Mouse (Mus musculus) CD4-positive, CD25-positive, alpha-beta regulatory T cell, adult 4 months (primary cell): ENCODE measurements at regions not wholly inside any gene's neighbourhood (a gene's known extent, or its start where the extent isn't known, plus 50 kb on each side); places are given as distances from the start of the nearest gene placed in this dataset.

Experiments used
- ATAC-seq: one replicate; pipeline ENCODE4 v1.8.0; 2017

DNA sequence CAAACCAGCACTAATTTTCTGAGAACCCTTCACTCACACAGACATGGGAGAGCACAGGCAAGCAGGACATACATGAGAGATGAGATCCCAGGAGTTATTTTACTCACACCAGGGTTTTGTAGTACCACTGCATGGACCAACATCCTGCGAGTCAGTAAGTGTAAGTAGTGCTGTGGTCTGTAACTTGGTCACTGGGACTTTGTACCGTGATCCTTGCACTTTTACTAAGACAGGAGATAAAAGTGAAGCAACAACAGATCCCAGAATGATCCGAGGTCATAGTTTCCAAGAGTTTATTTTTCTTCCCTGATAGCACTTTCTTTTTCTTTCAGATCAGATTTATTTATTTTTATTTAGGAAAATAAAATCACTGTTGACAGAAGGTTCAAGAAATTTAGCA is 54.1 kb upstream of the Mtap start:
- no peak for ATAC-seq

DNA sequence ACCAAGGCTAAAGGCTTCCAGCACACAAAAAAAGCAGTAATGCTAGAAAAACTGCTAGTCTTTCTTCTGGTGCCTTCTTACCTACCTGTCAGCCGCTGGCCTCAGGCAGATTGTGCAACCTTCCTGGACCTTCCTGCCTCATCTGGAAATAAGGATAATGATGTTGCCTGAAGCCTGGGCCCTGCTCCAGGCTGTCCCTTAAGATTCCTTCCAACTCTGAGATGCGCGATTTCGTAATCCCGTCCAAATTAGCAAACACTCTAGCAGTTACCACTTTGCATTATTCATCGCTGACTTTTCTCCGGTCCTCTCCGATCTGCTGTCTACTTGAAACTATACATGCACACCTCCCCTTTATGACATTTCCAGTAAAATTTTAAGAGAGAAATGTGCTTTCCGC is 58.4 kb upstream of the Mtap start:
- ATAC-seq, result no peak

DNA sequence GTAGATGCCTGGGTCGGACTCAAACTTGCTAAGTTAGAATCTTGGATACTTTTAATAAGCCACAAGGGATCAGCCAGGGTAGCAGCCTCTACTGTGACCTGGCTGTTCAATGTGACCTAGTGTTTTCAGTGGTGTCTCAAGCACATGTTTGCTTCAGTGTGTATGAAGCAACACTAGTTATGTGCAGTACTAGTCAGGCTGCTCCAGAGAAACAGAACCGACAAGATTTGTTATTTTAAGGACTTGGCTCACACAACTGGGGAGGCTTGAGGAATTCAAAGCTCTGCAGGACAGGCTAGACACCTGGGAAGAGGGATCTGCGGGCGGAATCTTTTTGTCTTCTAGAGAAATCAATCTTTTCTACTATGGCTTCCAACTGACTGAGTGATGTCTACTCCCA is 62.2 kb upstream of the Mtap start:
- no peak for ATAC-seq

DNA sequence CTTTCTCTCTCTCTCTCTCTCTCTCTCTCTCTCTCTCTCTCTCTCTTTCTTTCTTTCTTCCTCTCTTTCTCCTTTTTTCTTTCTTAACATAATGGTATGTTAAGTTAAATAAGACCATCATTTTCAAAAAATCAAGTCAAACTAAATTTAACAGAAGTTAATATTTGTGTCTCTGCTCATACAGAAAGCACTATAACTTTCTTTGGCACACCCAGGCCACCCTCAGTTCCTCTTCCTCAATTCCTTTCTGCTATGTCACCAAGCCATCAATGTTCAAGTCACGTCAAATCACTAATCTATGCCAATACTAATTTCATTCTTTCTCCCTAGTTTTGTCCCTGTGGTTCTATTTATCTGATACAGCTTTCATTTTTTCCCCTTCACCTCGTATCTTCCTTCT is 66.5 kb upstream of the Mtap start:
- no peak for ATAC-seq

DNA sequence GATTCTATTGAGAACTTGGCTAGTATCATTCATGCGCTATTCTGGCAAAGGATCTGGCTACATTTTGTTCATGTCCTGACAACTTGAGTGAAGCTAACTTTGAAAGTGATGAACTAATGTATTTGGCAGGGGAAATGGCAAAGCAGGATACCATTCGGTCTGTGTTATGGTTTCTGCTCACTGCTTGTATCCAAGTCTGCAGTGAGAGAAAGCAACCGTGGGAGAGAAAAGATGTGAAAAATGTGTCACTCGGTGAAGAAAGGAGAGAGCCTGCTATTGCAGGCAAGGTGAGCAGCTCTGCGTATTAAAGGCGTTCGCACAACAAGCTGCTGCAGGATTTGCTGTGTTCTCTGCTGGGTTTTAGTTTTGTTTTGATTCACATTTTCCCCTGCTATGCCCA is 72.5 kb upstream of the Mtap start:
- no peak for ATAC-seq

DNA sequence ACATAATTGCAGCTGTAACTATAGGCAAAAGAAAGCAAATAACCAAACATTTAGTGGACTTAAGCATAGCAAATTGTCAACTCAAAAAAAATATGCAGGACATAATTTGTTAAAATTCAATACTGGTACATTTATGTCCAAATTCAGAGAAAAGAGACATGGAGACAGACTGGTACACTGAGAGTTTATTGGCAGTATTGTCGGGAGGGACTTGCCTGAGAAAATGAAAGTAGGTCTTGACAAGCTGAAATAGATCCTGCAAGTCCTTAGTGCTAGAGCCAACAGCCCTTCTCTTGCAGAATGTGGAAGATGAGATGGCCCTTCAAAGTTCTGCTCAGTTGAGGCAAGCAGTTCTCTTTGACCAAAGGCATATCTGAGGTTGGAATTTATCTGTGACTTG is 74.5 kb upstream of the Mtap start:
- no peak for ATAC-seq

DNA sequence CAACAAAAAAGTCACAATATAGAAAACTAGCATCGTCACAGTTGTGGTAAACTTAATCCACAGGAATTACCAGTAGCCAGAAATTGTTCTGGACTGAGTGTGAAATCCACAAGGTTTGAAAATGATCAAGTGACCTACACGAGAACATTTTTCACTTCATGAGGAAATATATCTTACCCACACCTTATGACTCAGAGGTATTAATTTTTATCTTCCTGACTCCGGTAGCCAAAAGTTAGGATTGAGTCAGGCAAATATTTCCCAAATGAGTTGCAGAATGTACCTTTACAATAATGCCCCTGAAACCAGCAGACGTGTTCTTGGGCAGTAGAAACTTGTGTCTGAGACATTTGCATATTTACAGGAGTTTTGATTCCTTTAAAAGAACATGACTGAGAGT is 75.3 kb upstream of the Mtap start:
- ATAC-seq, result no peak

DNA sequence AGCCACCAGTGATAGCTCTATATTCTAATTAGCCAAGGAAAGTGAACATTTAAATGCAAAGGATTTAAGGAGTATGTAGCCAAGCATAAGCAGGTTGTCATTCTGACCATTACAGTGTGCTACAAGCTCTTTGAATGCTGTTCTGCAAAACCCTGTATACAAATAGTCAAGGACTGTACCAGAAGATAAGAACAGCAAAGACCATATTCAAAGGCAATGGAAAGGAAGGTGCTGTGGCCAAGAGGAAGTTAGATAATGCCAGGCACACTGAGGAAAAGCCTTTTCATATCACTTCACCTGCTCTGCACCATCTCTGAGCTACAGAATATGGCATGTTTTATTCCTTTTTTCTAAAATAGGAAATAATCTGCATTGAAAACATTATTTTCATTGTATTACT is 79.3 kb upstream of the Mtap start:
- ATAC-seq, result no peak

DNA sequence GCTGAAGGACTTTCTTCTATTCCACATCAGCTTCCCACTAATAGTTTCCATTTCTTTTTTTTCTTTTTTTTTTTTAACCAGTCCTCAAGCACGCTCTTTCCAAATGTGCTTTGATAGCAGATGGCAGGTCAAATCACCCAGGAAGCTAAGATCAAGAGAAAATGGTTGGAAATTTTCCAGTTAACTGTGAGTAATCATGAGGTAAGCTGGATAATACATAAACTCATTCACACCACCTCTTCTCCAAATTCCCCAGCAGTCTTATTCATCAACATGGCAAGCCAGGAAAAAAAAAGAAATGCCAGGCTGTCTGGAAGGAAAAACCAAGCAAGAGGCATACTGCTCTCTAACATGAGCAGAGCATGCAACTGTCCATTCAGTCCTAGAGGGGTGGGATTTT is 79.8 kb upstream of the Mtap start:
- no peak for ATAC-seq

DNA sequence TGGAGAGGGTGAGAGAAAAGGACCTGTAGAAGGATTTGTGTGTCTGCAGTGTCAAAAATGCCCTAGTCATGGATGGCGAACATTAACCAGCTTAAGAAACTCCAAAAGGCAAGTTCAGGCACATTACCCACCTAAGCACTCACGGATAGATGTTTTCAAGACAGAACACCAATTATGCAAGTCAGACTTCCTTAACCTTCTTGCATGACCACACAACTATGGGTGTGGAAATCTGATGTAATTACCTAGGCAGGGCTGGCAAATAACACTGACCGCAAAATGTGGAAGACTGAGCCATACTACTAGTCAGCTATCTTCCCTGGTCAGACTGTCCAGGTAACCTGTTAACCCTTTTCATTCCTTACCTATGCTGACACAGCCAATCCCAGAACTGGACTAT is 81.0 kb upstream of the Mtap start:
- no peak for ATAC-seq

DNA sequence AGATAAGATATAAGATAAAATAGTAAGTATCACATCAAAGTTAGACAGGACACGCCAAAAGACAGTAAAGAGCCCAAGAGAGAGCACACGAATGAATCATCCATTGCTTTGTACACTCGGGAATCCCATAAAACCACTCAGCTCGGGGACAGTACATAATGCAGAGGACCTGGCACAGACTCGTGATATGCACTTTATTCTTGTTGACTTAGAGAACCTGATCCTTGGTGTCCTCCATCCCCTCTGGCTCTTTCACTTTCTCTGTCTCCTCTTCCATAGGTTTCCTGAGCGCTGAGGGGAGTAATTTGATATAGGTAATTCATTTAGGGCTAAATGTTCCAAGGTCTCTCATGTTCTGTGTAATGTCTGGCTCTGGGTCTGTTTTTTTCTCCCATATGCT is 83.3 kb upstream of the Mtap start:
- no peak for ATAC-seq

DNA sequence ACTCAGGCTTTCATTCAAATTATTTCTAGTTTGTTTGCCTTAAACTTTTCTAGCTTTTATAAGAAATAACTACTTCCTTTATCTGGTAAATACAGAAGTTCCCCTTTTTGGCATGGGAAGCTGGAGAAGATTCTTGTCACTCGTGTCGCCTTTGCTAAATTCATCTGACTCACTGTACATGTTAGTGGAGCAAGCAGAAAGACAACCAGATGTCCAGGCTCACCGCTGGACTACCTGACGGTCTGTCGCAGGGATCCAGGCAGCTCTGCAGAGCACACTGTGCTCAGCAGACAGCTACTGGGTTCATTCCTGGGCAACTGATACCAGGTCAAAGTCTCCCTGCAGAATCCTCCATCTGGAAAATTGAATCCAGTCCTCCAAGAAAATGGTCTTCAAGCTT is 85.0 kb upstream of the Mtap start:
- ATAC-seq, result no peak

DNA sequence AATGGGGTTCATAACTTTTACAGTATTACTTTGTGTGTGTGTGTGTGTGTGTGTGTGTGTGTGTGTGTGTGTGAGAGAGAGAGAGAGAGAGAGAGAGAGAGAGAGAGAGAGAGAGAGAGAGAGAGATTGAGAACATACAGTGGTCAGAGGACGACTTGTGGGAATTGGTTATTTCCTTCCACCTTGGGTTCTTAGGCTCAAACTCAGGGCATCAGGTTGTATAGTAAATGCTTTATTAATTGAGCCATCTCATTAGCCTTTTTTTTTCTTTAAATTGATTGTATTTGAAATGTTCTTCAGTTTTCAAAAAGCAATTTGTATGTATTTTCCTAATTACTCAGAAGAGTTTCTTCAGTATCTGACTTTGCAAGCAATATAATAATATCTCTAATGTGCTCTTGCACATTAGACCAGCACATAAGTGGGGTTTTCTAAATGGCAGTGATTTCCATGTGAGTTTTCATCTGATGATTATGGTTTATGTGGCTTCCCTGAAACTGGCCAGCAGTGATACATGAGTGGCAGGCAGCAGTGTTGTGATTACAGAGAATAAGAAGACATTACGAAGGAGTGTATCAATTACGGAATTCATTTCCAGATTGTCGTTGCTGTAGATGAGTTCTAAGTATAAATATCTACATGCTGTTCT is 86.2 kb upstream of the Mtap start:
- ATAC-seq, result no peak

DNA sequence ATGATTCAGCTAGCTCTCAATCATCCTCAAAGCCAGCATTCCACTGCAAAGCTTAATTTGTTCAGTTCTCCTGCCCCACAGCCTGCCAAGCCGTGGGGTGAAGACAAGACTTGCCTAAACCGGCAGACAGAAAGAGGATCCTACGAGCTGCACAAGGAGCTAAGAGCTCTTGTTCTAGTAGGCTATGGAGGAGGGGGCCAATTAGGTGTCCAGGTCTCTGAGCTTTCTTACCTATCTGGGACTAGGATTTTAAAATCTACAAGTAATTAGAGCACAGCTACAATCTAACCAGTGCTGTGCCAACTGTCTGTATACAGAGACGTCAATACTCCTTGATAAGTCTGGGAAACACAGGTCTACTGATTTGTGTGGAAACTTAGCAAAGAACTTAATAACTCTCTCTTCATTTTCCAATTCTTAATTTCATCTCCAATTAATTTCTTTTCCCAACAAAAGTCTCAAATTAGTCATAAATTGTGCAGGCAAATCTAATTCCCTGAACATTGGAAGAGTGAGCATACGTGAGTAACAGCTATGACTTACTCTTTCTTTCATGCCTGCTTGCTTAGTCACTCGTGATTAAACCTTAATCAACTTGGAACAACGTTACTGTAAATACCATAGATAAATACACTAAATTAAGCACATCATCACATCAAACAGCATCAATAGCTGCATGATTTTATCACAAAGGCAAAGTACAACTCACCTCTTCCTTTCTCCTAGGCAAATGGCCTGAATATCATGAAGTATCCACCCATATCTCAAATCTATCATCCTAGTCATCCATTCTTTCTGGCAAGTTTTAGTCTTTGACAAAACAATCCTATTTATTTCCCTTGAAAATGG is 87.1 kb upstream of the Mtap start:
- no peak for ATAC-seq

DNA sequence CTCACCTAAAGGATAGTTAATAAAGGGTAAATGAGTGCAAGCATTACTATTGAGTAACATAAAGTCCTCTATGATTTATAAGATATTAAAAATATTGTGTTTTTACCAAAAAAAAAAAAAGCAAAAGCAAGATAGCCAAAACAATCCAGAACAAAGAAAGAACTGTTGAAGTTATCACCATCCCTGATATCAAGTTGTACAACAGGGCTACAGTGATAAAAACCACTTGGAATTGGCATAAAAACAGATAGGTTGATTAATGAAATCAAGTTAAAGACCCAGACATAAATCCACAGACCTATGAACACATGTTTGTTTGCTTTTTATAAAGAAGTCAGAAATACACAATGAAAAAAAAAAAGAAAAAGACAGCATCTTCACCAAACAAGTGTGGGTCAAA is 92.4 kb upstream of the Mtap start:
- ATAC-seq, result no peak

DNA sequence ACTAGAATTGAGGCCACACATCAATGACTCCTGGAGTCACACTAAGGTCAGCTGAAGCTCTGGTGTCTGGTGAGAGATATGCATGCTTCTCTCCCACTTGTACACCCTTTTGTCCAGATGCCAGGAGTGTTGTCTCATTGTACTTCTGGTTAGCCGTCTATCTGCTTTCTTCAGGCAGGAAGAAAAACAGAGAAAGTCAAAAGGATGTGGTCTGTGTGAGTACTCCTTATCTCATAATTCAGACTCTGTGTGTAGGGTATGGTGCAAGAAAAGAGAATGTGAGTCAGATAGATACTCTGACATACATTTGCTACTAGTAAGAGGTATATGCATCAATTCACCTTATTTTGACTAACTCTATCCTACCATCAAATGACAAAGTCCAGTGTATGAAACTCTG is 92.9 kb upstream of the Mtap start:
- ATAC-seq, result peak; percentile 89

DNA sequence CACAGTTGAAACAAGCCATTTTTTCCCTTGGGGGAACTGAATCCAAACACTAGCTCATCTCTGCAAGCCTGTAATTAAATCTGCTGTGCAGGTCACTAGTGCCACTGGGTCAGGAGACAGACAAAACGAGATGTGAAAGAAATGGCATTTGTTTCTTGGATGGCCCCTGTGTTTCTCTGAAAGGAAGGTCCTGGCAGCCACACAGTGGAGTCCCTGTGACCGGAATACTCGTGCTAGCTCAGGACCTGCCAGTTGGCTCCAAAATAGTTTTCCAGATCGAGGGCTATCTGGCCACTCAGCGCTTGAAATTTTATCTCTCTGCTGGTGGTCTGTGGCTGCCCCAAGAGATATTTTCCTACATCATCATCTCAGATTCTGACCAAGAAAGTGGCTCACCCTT is 96.1 kb upstream of the Mtap start:
- ATAC-seq, result no peak

DNA sequence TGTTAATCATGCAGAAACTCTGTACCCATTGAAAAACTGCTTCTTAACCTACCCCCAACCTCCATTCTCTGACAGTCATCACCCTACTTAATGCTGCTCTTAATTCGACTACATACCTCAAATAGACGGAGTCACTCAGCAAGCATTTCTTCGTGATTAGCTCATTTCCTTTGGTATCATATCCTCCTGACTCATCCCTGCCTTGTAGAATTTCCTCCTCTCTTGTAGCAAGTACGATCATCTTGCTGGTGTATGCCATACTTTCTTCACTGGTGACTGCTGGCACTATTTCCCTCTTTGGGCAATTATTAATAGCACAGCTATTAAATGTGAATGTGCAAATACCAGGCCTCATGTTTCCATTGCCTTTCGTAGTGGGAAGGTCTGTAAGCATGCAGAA is 98.0 kb upstream of the Mtap start:
- no peak for ATAC-seq

DNA sequence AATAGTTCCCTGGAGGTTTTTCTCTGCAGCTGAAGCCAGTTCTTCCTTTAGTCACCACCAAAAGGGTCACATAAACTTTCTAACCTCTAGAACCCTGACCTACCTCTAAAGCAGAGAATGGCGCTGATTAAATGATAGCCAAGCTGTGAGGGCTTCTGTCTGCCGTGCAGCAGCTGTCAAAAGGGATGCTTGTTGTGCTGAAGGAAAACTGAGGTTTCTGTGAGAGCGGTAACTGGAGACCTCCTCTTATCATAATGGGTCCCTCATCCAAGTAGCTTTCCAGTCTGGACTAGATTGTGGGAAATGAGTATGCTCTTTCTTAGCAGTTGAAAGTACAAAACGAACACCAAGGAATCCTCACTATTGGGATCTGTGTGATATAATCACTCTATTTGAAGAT is 98.8 kb upstream of the Mtap start:
- ATAC-seq, result no peak

DNA sequence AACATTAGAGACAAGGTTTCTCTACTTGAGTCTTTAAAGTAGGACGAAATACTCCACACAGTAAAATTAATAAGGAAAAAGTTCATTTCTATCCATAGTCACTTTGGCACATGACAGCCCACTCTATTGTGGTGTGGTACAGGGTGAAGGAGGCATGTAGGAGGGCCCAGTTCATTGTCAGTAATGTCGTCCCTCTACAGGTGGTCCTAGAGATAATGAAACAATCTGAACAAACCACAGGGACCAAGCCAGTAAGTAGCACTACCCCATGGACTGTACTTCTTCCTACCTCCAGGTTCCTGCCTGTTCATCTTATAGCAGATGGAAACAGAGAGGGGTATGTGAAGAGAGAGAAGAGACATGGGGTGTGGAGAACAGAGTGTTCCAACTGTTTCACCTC is 102.1 kb upstream of the Mtap start:
- no peak for ATAC-seq

DNA sequence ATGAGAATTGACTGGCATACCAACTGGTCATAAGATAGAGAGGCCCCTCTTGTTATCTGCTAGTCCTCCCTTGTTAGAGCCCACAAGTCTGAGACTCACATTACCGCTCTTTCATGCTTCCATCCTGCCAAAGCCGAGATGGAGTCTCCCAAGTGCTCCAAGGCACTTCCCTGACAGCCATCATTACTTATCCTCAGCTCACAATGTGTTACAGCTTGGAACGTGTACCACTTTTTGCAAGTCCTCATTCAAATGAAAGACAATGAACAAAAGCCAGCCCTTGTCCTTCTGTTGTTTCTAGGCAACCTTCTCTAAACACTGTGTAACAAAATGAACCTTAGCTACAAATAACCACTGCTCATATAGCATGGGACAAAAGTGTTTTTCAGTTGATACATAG is 102.6 kb upstream of the Mtap start:
- no peak for ATAC-seq

DNA sequence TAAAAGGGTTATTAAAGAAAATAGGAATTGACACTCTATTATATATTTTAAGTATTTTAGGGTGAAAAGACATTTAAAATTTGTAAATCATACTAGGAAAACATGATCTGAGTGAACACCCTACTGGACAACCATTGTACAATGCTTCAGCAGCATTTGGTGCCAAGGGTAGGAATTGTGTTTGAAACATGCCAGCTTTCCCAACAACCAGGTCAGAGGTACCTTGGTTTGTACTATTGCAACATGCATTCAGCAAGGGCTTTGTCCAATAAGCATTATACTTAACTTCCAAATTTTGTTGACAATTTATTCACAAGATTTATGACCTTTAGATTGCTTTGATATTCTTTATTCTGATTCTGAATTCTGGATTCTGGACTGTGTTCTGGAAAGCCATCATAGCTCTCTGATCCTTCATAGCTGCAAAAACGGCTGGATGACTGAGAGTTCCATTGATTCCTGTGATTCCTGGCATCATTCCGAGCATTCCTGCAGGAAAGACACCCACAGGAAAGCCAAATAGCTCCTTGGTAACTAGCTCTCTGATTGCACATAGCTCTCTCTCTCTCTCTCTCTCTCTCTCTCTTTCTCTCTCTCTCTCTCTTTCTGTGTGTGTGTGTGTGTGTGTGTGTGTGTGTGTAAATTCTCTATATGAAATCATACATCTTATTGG is 124.1 kb upstream of the Mtap start:
- no peak for ATAC-seq

DNA sequence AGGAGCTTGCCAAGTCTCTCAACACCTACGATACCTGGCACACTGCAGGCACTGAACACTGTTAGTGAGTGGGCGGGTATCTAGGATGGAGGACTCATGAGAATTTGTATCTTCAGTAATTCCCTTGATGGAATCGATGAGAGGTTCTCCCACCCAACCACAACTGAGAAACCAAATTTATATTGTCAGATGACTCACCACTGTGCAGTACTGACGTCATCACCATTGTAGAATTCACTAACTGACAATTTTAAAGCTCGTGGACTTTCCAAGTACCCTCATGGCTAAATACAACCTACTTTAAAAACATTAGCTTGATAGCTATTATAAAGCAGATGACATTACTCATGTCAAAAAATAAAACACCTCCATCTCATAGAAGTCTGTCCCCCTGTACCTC is 128.4 kb upstream of the Mtap start:
- ATAC-seq, result peak; percentile 89

DNA sequence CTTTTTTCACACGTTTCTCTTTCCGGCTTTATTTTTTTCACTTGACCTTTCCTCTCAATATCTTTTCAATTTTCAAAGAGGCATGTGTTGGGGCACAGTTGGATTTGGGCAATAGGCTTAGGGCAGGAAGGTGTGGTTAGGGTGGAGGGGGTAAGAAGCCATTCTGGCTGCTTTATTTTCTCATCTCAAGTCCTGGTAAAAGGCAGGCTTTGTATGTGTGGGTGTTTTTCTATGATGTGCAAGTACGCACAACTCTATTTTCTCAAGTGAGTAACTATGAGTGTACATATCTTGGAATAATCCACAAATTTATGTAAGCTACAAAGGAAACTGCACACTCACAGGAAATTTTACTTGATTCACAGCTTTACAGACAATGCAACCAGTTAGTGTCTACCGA is 121.5 kb upstream of the Ifne start:
- peak; percentile 52 for ATAC-seq
